Mouse (Mus musculus): ENCODE measurements around the gene Klkb1. TPM values are rescaled to one million over a fixed set of nuclear protein-coding genes. Genes with fewer than 3 reads are reported as not detected.

The Klkb1 gene
- total and polyA plus RNA-seq, 3 experiments = not detected

GRCm38 (mm10) chr8:45302390-45302789 is 7.7 kb upstream of the Klkb1 start:
- no peak overlapping the region for H3K4me3 ChIP-seq (ENCODE audit: control insufficient read depth in 1 of 2, insufficient read depth in 1 of 2, low read depth in 2 of 2, low read length in 2 of 2)
- no peak for TF ChIP-seq TBP (IDR thresholded peaks at IDR 0.05; ENCODE audit: low read depth, low read length)
- no peaks in the 10 kb centered on the region for H3K27me3 ChIP-seq (ENCODE audit: control insufficient read depth in 1 of 2, insufficient read depth in 2 of 2, low read length in 2 of 2)

GRCm38 (mm10) chr8:45295276-45295675 is 617 bp upstream of the Klkb1 start:
- H3K27ac ChIP-seq (ENCODE audit: control insufficient read depth, low read depth, low read length) = no peak overlapping the region
- no peaks in the 10 kb centered on the region for H3K4me1 ChIP-seq (ENCODE audit: control insufficient read depth in 1 of 2, insufficient read depth in 2 of 2, low read length in 2 of 2)
- no peak overlapping the region for H3K4me3 ChIP-seq (ENCODE audit: control insufficient read depth in 1 of 2, insufficient read depth in 1 of 2, low read depth in 2 of 2, low read length in 2 of 2)
- no peaks in the 10 kb centered on the region for H3K79me2 ChIP-seq (ENCODE audit: control insufficient read depth, insufficient read depth, low read length, poor library complexity)
- H3K36me3 ChIP-seq (ENCODE audit: control insufficient read depth in 1 of 2, insufficient read depth in 2 of 2, low read length in 2 of 2) = no peaks in the 10 kb centered on the region
- H3K27me3 ChIP-seq (ENCODE audit: control insufficient read depth in 1 of 2, insufficient read depth in 2 of 2, low read length in 2 of 2) = no peaks in the 10 kb centered on the region
- DNase-seq (ENCODE audit: low read depth, low spot score) = no peak
- no peak overlapping the region for H3K9ac ChIP-seq (ENCODE audit: control insufficient read depth, low read depth, low read length, poor library complexity, severe bottlenecking)
- TF ChIP-seq MXI1 (IDR thresholded peaks at IDR 0.05; ENCODE audit: low read depth, low read length) = no peak
- TF ChIP-seq ZNF384 (IDR thresholded peaks at IDR 0.05; ENCODE audit: low read depth, low read length) = no peak
- TF ChIP-seq ZMIZ1 (IDR thresholded peaks at IDR 0.05; ENCODE audit: low read depth, low read length) = no peak
- no peak for TF ChIP-seq RAD21 (IDR thresholded peaks at IDR 0.05; ENCODE audit: low read depth, low read length)
- TF ChIP-seq MYC (IDR thresholded peaks at IDR 0.05; ENCODE audit: low read depth, low read length) = no peak
- no peak for TF ChIP-seq RCOR1 (IDR thresholded peaks at IDR 0.05; ENCODE audit: low read depth, low read length)
- no peak for TF ChIP-seq ZKSCAN1 (IDR thresholded peaks at IDR 0.05; ENCODE audit: low read depth, low read length)
- TF ChIP-seq HCFC1 (IDR thresholded peaks at IDR 0.05; ENCODE audit: low read depth, low read length) = no peak
- no peak for TF ChIP-seq JUND (IDR thresholded peaks at IDR 0.05; ENCODE audit: low read depth, low read length)
- no peak for TF ChIP-seq SMC3 (IDR thresholded peaks at IDR 0.05; ENCODE audit: low read depth, low read length)
- no peak for TF ChIP-seq POLR2A (IDR thresholded peaks at IDR 0.05; ENCODE audit: control insufficient read depth in 1 of 2, insufficient read depth in 1 of 2, low read depth in 1 of 2, low read length in 2 of 2, poor library complexity in 1 of 2)
- TF ChIP-seq EP300 (IDR thresholded peaks at IDR 0.05; ENCODE audit: low read depth in 1 of 2, low read length in 2 of 2) = no peak
- TF ChIP-seq SIN3A (IDR thresholded peaks at IDR 0.05; ENCODE audit: low read length) = no peak
- TF ChIP-seq CHD2 (IDR thresholded peaks at IDR 0.05; ENCODE audit: low read length) = no peak
- TF ChIP-seq POLR2AphosphoS5 (IDR thresholded peaks at IDR 0.05; ENCODE audit: borderline replicate concordance, low read depth, low read length) = no peak
- no peak for TF ChIP-seq POLR2AphosphoS2 (IDR thresholded peaks at IDR 0.05; ENCODE audit: low read length)
- no peak for TF ChIP-seq USF1 (IDR thresholded peaks at IDR 0.05; ENCODE audit: low read depth, low read length)
- TF ChIP-seq MAZ (IDR thresholded peaks at IDR 0.05; ENCODE audit: low read depth, low read length) = no peak
- TF ChIP-seq MYB (IDR thresholded peaks at IDR 0.05; ENCODE audit: low read depth, low read length) = no peak
- TF ChIP-seq UBTF (IDR thresholded peaks at IDR 0.05; ENCODE audit: borderline replicate concordance, insufficient read depth, low read depth, low read length) = no peak
- no peaks in the 10 kb centered on the region for H3K9me3 ChIP-seq (replicated peaks; ENCODE audit: insufficient read depth, low read length)

More at GRCm38 (mm10) chr8:45302390-45302789, 7.7 kb upstream of the Klkb1 start:
- Histone ChIP-seq H3K27ac (ENCODE audit: control insufficient read depth, low read depth, low read length) (no peak overlapping the region), H3K36me3 (ENCODE audit: control insufficient read depth in 1 of 2, insufficient read depth in 2 of 2, low read length in 2 of 2) (no peaks in the 10 kb centered on the region), H3K79me2 (ENCODE audit: control insufficient read depth, insufficient read depth, low read length, poor library complexity) (no peaks in the 10 kb centered on the region), H3K4me1 (ENCODE audit: control insufficient read depth in 1 of 2, insufficient read depth in 2 of 2, low read length in 2 of 2) (no peaks in the 10 kb centered on the region), H3K9me3 (replicated peaks; ENCODE audit: insufficient read depth, low read length) (no peaks in the 10 kb centered on the region), H3K9ac (ENCODE audit: control insufficient read depth, low read depth, low read length, poor library complexity, severe bottlenecking) (no peak overlapping the region)
- no peak for DNase-seq (ENCODE audit: low read depth, low spot score)
